Mouse (Mus musculus): ENCODE data around the gene Olfr449. TPM values are rescaled to one million over a fixed set of nuclear protein-coding genes. Genes with fewer than 3 reads are reported as not detected.

The Olfr449 gene
- not detected in 2 replicates for total RNA-seq (2023)

DNA sequence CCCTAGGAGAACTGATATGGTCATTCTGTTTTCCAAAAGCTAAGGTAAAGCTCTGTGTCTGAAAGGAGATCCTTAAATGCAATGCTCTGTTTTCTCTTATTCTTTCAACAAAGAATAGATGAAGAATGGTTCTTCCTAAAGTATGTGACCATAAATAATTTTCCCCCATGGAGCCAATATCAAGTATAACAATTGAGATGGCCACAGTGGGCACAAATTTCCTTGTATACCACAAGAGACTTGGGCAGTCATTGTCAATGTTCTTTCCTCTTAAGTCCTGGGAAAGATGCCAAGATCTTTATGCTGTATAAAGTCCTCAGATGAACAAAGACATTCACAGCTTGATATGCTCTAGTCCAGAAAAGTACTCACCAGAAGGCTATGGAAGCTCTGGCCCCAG, at the start of gene Olfr449:
Olfr449 (plus strand) TSS at position 301 of the 400 bp plus-strand sequence.

DNA sequence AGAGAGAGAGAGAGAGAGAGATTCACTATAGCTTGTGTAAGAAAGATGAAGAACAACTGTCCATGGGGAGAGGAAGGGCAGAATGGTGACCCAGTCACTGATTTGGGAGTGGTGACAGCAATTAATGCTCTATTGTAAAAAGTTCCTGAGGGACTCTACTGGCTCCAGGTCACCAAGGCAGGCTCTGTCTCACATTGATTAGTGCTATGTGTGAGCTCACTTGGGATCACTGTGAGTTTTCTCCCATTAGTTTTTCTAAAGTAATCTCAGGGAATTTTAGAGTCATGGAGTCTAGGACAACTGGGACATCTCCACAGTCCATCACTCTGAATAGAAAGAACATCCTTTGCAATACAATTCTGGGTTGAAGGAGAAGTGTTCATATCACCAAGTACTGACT, 49.4 kb upstream of the Olfr449 start, which contains the start of gene Olfr452:
Olfr452 (plus strand) TSS at position 301 of the 400 bp plus-strand sequence.

DNA sequence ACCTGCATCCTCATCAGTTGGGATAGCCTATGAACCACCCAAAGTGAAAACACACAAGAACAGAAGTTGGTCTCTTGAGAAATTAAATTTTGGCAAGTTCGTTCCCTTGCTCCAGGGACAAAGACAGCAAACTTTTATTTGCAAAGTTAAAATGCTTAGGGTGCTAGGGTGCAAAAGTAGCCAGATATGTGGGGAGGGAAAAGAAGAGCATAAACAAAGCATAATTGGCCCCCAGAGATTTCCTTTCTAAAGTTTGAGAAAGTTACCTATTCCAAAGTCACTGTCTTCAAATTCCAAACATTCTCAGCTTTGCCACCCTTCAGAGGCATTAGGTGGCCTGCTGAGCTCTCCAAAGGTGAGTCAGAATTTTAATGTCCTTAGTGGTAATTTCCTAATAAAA, 22.5 kb upstream of the Olfr449 start, which contains the start of gene Olfr450:
Olfr450 (plus strand) TSS at position 301 of the 400 bp plus-strand sequence.

Other genes with a start within 250 kb of the Olfr449 start
- not detected in 2 replicates for gene Tcaf3, start 236.7 kb upstream of the Olfr449 start, total RNA-seq (2023)
- 0.22 TPM in 1 of 2 replicates, not detected in the other for gene Tcaf2, start 189.1 kb upstream of the Olfr449 start, total RNA-seq (2023)
- gene Tcaf1, start 124.3 kb upstream of the Olfr449 start, total RNA-seq (2023), result not detected in 2 replicates
- not detected in 2 replicates for gene Olfr453, start 95.0 kb upstream of the Olfr449 start, total RNA-seq (2023)
- not detected in 2 replicates for gene Olfr38, start 78.0 kb upstream of the Olfr449 start, total RNA-seq (2023)
- gene Olfr452, start 49.3 kb upstream of the Olfr449 start, total RNA-seq (2023), result not detected in 2 replicates
- gene Olfr450, start 22.4 kb upstream of the Olfr449 start, total RNA-seq (2023), result not detected in 2 replicates
- not detected in 2 replicates for gene Olfr448, start 56.1 kb downstream of the Olfr449 start, total RNA-seq (2023)
- not detected in 2 replicates for gene Olfr447, start 74.5 kb downstream of the Olfr449 start, total RNA-seq (2023)
- not detected in 2 replicates for gene Olfr446, start 87.0 kb downstream of the Olfr449 start, total RNA-seq (2023)
- not detected in 2 replicates for gene Olfr444, start 114.7 kb downstream of the Olfr449 start, total RNA-seq (2023)